Mouse (Mus musculus) liver, adult 2 months (tissue): ENCODE measurements around the gene Hspbap1. TPM values are rescaled to one million over a fixed set of nuclear protein-coding genes. Genes with fewer than 3 reads are reported as not detected.

Experiments used
- DNase-seq: peaks from one replicate; pipeline ENCODE4 v3.0.0-alpha.2; 2011; ENCODE audit warnings: low read depth, low spot score; ENCODE audit errors: extremely low read depth
- H3K27ac ChIP-seq: fragments of 200-500 bp; replicated peaks from 2 replicates; pipeline ENCODE4 v1.5.1; 2012; ENCODE audit warnings: low read depth, mild to moderate bottlenecking, control low read depth, inconsistent platforms, low read length; ENCODE audit not compliant: insufficient read depth
- H3K27me3 ChIP-seq: fragments of 200-500 bp; 2 replicates; pipeline ENCODE4 v1.6.1; 2012; ENCODE audit warnings: mild to moderate bottlenecking, moderate library complexity, low read length, inconsistent platforms; ENCODE audit not compliant: control insufficient read depth, insufficient read depth
- H3K36me3 ChIP-seq: fragments of 200-500 bp; 2 replicates; pipeline ENCODE4 v1.6.1; 2012; ENCODE audit warnings: low read length, inconsistent platforms; ENCODE audit not compliant: control insufficient read depth, insufficient read depth
- H3K4me1 ChIP-seq: fragments of 200-500 bp; 2 replicates; pipeline ENCODE4 v1.6.1; 2011; ENCODE audit warnings: low read length; ENCODE audit not compliant: control insufficient read depth, insufficient read depth
- H3K4me3 ChIP-seq: fragments of 200-500 bp; 2 replicates; pipeline ENCODE4 v1.5.1; 2011; ENCODE audit warnings: low read depth, mild to moderate bottlenecking, control low read depth, low read length, moderate library complexity; ENCODE audit not compliant: insufficient read depth
- H3K79me2 ChIP-seq: fragments of 200-500 bp; 2 replicates; pipeline ENCODE4 v1.6.1; 2012; ENCODE audit warnings: inconsistent platforms, mild to moderate bottlenecking, low read length, moderate library complexity; ENCODE audit not compliant: control insufficient read depth, insufficient read depth
- H3K9ac ChIP-seq: fragments of 200-500 bp; 2 replicates; pipeline ENCODE4 v1.6.1; 2012; ENCODE audit warnings: low read depth, mild to moderate bottlenecking, control low read depth, inconsistent platforms, low read length
- CTCF ChIP-seq: fragments of 200-500 bp; IDR thresholded peaks from 2 replicates; pipeline ENCODE4 v1.5.1; 2011; ENCODE audit warnings: low read depth, low read length, control low read depth
- POLR2A ChIP-seq: fragments of 200-500 bp; IDR thresholded peaks from 2 replicates; pipeline ENCODE4 v1.6.1; 2011; ENCODE audit warnings: low read length, control low read depth; ENCODE audit not compliant: insufficient read depth; ENCODE audit errors: extremely low read depth
- WGBS: fragments of 180-500 bp; shearing (Covaris S2); methylation state at CpG from one replicate; pipeline ENCODE4 v1.1.7; 2018; 5-methylcytosine and 5-hydroxymethylcytosine counted together
- polyA plus RNA-seq: library from polyadenylated mRNA; depleted of rRNA; stranded (reverse); fragments of >200 nt; gene quantifications from 2 replicates; pipeline ENCODE4 v1.2.3, GENCODE M21; 2012
- total RNA-seq: library from RNA; depleted of rRNA; stranded (reverse); fragments of >200 nt; gene quantifications from 2 replicates; pipeline ENCODE4 v1.2.3, GENCODE M21; 2014

Hspbap1 gene
- total and polyA plus RNA-seq, 2 experiments: 1.7 to 2.0 TPM

- Histone ChIP-seq H3K27ac (no peak overlapping the region), H3K27me3 (no peaks in the 10 kb centered on the region), H3K9ac (no peak overlapping the region), H3K36me3 (peaks cover 31% of the 10 kb centered on the region), H3K4me1 (peaks cover 10% of the 10 kb centered on the region), H3K4me3 (no peak overlapping the region), H3K79me2 (no peaks in the 10 kb centered on the region)
- TF ChIP-seq CTCF (no peak), POLR2A (no peak)
- WGBS: 84% methylated on average over 11 of the region's 11 CpGs
- DNase-seq: no peak
These were observed 97.6 kb downstream of the Hspbap1 start for GRCm38 (mm10) chr16:35867726-35868125.

GRCm38 (mm10) chr16:35869126-35869525, 99.0 kb downstream of the Hspbap1 start:
- Histone ChIP-seq H3K27me3 (no peaks in the 10 kb centered on the region), H3K4me1 (peaks cover 10% of the 10 kb centered on the region), H3K9ac (peak overlapping the region; percentile 60; the same call in 1 of the 2 replicates), H3K36me3 (peaks cover 19% of the 10 kb centered on the region), H3K27ac (peak overlapping the region; percentile 80), H3K79me2 (no peaks in the 10 kb centered on the region), H3K4me3 (peak overlapping the region; percentile 53)
- DNase-seq: peak; percentile 37
- 13% methylated on average over 3 of the region's 3 CpGs for WGBS
- TF ChIP-seq POLR2A (no peak), CTCF (no peak)

- Histone ChIP-seq H3K27me3 (no peaks in the 10 kb centered on the region), H3K79me2 (no peaks in the 10 kb centered on the region), H3K36me3 (peaks cover 14% of the 10 kb centered on the region), H3K4me1 (peaks cover 10% of the 10 kb centered on the region), H3K4me3 (peak overlapping the region; percentile 53), H3K27ac (peak overlapping the region; percentile 80), H3K9ac (peak overlapping the region; percentile 23; the same call in 1 of the 2 replicates)
- 62% methylated on average over 6 of the region's 6 CpGs for WGBS
- TF ChIP-seq CTCF (no peak), POLR2A (no peak)
- no peak for DNase-seq
These were observed 99.5 kb downstream of the Hspbap1 start for GRCm38 (mm10) chr16:35869656-35870055.

- 2% methylated on average over 12 of the region's 12 CpGs for WGBS
- Histone ChIP-seq H3K27ac (peak overlapping the region; percentile 76), H3K27me3 (no peaks in the 10 kb centered on the region), H3K4me3 (peak overlapping the region; percentile 79), H3K9ac (peak overlapping the region; percentile 87), H3K4me1 (peaks cover 10% of the 10 kb centered on the region), H3K79me2 (no peaks in the 10 kb centered on the region), H3K36me3 (peaks cover 6% of the 10 kb centered on the region; the same call in 1 of the 2 replicates)
- TF ChIP-seq POLR2A: no peak
- TF ChIP-seq CTCF: no peak
- peak; percentile 36 for DNase-seq
These were observed 100.4 kb downstream of the Hspbap1 start for GRCm38 (mm10) chr16:35870581-35871047.

GRCm38 (mm10) chr16:35871048-35871851, 101.1 kb downstream of the Hspbap1 start, which contains the start of gene Parp14:
Gene Parp14, minus strand, starts transcription at chr16:35871544.
- Histone ChIP-seq H3K4me3 (peak within 1 kb of the TSS; percentile 79), H3K79me2 (no peaks in the 10 kb centered on the region), H3K36me3 (peaks cover 2% of the 10 kb centered on the region; the same call in 1 of the 2 replicates), H3K27me3 (no peaks in the 10 kb centered on the region), H3K4me1 (peaks cover 10% of the 10 kb centered on the region), H3K9ac (peak within 1 kb of the TSS; percentile 87), H3K27ac (peak within 1 kb of the TSS; percentile 76)
- WGBS: 1% methylated on average over 38 of the region's 38 CpGs
- DNase-seq: peak; percentile 67
- TF ChIP-seq POLR2A (peak; percentile 60), CTCF (no peak)

- no peak for TF ChIP-seq POLR2A
- no peak for TF ChIP-seq CTCF
- H3K27ac ChIP-seq: peak overlapping the region; percentile 76
- no peak for DNase-seq
- H3K36me3 ChIP-seq: no peaks in the 10 kb centered on the region
- peaks cover 10% of the 10 kb centered on the region for H3K4me1 ChIP-seq
- H3K27me3 ChIP-seq: no peaks in the 10 kb centered on the region
- H3K4me3 ChIP-seq: peak overlapping the region; percentile 79
- 31% methylated on average over 12 of the region's 12 CpGs for WGBS
- H3K9ac ChIP-seq: peak overlapping the region; percentile 71
- H3K79me2 ChIP-seq: no peaks in the 10 kb centered on the region
These were observed 101.7 kb downstream of the Hspbap1 start for GRCm38 (mm10) chr16:35871898-35872297.
